Mouse (Mus musculus) ES-Bruce4 (cell line): Measurements from ENCODE around the gene Jag2.

Source experiments
- CTCF ChIP-seq: IDR thresholded peaks from one replicate; pipeline ENCODE4 v1.8.1; 2011; ENCODE audit warnings: low read depth, low read length
- POLR2A ChIP-seq: IDR thresholded peaks from one replicate; pipeline ENCODE4 v1.8.1; 2011; ENCODE audit warnings: low read length; ENCODE audit not compliant: insufficient read depth

DNA sequence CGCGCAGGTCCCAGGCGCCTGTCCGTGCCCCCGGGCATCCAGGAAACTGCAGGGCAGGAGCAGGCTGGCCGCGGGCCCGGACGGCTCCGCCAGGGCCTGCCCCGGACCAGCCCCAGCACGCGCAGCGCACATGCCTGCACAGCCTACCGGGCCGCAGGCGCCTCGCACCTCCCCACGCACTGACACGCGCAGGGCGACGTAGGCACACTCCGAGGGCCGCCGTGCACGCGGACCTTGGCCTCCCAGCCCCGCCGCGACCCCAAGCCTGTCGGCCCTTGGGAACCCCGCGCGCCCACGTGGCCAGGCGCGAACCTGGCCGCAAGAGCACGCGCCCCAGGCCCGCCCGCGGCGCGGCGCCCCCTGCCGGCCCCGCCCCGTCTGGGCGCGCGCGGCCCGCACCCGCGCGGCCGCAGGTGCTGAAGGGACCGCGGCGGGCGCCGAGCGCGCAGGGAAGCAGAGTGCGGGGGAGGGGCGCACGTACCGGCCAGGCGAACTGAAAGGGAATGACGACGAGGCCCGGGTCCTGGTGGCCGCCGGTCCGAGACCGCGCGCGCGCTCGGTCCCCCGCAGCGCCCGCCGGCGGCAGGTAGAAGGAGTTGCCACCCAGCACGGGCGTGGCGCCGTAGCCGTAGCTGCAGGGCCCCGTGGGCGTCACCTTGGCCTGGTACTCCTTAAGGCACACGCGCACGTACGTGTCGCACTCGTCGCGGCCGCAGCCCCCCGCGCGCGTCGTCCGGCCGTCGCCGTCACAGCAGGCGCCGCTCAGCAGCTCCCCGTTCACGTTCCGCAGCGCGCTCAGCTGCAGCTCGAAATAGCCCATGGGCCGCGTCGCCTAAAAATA is 955 bp downstream of the Jag2 start:
- TF ChIP-seq CTCF (no peak), POLR2A (no peak)
